Mouse (Mus musculus) G1E-ER4 (cell line): ENCODE data around the gene Fto. TPM values are rescaled to one million over a fixed set of nuclear protein-coding genes. Genes with fewer than 3 reads are reported as not detected.

ENCODE experiments used
- GATA1 ChIP-seq: IDR thresholded peaks from one replicate; pipeline ENCODE4 v1.8.0; 2012; ENCODE audit warnings: low read length, inconsistent platforms
- polyA plus RNA-seq: library from polyadenylated mRNA; stranded (reverse); fragments of >175 nt; gene quantifications from 2 replicates; pipeline ENCODE4 v1.2.3, GENCODE M21; 2012

Gene Fto
- polyA plus RNA-seq, 1 experiment = 9.6 TPM

GRCm38 (mm10) chr8:91477471-91477870 lies 164.1 kb downstream of the Fto start:
- no peak for TF ChIP-seq GATA1

- no peak for TF ChIP-seq GATA1
These were observed 169.2 kb downstream of the Fto start for GRCm38 (mm10) chr8:91482511-91482910.

- no peak for TF ChIP-seq GATA1
These were observed 173.1 kb downstream of the Fto start for GRCm38 (mm10) chr8:91486394-91486793.

- TF ChIP-seq GATA1 = no peak
These were observed 174.1 kb downstream of the Fto start for GRCm38 (mm10) chr8:91487456-91487855.

GRCm38 (mm10) chr8:91488086-91488783 lies 174.9 kb downstream of the Fto start:
- TF ChIP-seq GATA1 = no peak

- no peak for TF ChIP-seq GATA1
These were observed 175.6 kb downstream of the Fto start for GRCm38 (mm10) chr8:91488784-91489450.

GRCm38 (mm10) chr8:91490065-91490464 lies 176.7 kb downstream of the Fto start:
- no peak for TF ChIP-seq GATA1

- no peak for TF ChIP-seq GATA1
These were observed 180.0 kb downstream of the Fto start for GRCm38 (mm10) chr8:91493373-91493772.

GRCm38 (mm10) chr8:91494501-91495259 lies 181.4 kb downstream of the Fto start:
- no peak for TF ChIP-seq GATA1

- no peak for TF ChIP-seq GATA1
These were observed 181.9 kb downstream of the Fto start for GRCm38 (mm10) chr8:91495260-91495601.

- TF ChIP-seq GATA1 = no peak
These were observed 182.7 kb downstream of the Fto start for GRCm38 (mm10) chr8:91496000-91496399.

GRCm38 (mm10) chr8:91496936-91497335 lies 183.6 kb downstream of the Fto start:
- no peak for TF ChIP-seq GATA1

- no peak for TF ChIP-seq GATA1
These were observed 185.3 kb downstream of the Fto start for GRCm38 (mm10) chr8:91498611-91499010.

GRCm38 (mm10) chr8:91499303-91499702 lies 186.0 kb downstream of the Fto start:
- no peak for TF ChIP-seq GATA1

GRCm38 (mm10) chr8:91501960-91502600 lies 188.8 kb downstream of the Fto start:
- no peak for TF ChIP-seq GATA1

GRCm38 (mm10) chr8:91502791-91503190 lies 189.5 kb downstream of the Fto start:
- TF ChIP-seq GATA1 = no peak
